Mouse (Mus musculus) lung, postnatal 4 days (tissue): ENCODE measurements around the gene Krt4.

ENCODE experiments used
- DNase-seq, 2 experiments: peaks; one replicate each; pipeline ENCODE4 v3.0.0; 2021

Gene Krt4

DNA sequence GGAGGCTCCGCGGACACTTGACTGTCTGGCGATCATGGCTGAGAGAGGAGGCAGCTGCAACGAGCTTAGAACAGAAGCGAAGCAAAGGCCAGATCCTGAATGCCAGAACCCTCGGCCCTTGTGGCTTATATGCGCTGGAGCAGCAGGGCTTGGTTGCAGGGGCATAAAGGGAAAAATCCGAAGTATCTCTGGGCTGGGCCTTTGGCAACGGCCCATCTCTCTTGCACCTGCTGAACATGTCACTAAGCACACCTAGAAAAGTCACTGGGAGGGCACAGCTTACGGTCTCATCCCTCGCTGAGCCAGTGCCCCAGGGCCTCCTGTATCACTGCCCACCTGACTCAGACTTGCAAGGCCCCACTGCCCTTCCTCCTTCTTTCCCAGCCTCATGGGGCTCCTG is at the start of gene Krt4:
TSS of gene Krt4 (minus strand) at position 101 of the 400 bp plus-strand sequence.
- DNase-seq = no peak

DNA sequence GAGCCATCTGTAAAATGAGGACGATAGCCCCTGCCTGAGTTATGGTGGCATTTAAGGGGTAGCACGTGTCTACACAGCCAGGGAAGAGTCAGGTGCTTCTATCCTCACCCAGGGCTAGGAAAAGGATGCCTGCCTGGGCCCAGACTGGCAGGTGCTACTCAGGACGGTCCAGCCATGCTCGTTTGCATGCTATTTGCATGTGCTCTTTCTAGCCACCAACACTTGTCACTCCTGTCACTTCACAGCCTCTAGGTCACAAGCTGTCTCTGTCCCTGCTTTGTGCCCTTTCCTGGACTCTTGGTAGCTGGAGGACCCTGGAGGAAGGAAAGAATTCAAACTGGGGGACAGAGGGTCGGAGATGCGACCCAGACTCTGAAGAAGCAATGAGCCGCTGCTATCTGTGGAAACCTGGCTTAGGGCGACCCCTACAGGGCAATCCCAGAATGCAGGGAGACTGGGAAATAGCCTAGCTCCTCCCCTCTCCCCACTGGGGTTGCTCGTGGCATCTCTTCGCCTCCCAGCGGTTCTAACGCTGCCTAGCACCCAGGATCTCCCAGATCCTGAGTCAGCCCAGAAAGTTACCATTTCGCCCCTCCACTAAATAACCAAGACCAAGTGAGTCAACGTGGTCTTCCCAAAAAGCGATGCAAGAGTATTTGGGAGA is 49.0 kb upstream of the Krt4 start:
- peak; percentile 90 to 96 for DNase-seq

DNA sequence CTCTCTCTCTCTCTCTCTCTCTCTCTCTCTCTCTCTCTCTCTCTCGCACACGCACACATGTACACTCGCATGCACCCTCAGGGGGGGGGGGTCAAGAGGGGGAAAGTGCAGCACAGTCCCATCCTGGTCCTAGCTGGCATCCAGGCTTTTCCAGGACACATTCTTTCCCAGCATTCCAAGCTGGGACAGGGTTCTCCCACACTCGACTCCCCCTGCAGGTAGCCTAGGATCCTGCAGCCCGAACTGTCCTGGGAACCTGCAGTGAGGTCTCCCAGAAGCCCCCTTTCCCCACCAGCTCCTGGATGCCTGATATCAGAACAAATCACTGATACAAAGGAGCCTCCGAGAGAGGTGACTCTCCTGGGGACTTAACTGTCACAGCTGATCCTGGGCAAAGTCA is 46.0 kb upstream of the Krt4 start:
- DNase-seq = peak; percentile 48 to 72

DNA sequence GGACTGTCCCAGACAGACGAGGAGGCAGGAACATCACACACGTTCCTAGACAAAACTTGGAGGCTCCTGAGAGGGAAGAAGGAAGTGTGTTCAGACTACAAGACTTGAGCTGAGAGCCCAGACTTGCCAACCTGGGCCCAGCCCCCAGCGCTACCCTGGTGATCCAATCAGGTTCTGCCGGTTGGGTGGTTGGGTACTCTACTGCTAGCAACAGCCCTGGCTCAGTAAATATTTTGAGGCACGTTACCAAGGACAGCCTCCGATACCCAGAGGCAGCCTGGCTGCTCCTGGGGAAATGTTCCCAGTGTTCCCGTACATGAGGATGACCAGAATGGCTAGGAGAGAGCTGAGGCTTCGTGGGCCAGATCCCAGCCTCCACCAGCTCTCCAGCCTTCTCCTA is 42.3 kb upstream of the Krt4 start:
- peak; percentile 70 to 82 for DNase-seq

DNA sequence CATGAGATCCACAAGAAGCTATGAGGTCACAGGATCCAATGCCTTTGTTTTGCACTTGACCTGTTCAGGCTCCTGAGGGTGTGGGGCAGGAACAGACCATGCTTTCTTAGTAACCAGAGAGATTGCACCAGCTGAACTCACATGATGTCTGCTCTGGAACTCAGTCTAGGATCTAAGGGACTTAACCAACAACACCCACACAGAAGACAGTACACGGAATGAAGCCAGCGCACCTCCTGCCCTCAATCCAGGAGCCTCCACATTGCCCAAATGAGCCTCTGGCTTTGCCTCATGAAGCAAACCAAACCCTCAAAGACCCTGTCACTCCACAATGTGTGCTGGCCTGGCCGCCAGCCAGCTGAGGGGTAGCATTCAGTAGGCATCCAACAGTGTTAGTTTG is 34.4 kb upstream of the Krt4 start:
- DNase-seq = no peak

DNA sequence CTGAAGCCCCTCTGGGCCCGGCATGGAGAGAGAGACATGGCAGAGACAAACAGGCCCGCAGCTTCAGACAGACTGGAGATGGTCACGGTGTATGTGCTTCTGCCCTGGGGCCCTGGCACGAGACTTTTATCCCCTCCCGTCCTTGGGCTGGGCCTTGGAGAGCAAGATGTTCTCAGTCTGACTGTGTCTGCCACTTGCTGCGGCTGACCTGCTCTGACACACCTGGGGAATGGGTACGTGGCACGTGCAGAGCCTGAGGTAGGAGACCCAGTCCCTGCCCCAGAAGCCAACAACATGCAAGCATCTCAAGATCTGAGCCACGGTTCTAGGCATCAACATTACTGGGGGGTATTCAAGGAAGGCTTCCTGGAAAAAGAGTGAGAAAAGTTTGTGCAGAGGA is 29.7 kb upstream of the Krt4 start, which contains the start of gene Krt78:
TSS of gene Krt78 (minus strand) at position 101 of the 400 bp plus-strand sequence.
- DNase-seq = no peak

DNA sequence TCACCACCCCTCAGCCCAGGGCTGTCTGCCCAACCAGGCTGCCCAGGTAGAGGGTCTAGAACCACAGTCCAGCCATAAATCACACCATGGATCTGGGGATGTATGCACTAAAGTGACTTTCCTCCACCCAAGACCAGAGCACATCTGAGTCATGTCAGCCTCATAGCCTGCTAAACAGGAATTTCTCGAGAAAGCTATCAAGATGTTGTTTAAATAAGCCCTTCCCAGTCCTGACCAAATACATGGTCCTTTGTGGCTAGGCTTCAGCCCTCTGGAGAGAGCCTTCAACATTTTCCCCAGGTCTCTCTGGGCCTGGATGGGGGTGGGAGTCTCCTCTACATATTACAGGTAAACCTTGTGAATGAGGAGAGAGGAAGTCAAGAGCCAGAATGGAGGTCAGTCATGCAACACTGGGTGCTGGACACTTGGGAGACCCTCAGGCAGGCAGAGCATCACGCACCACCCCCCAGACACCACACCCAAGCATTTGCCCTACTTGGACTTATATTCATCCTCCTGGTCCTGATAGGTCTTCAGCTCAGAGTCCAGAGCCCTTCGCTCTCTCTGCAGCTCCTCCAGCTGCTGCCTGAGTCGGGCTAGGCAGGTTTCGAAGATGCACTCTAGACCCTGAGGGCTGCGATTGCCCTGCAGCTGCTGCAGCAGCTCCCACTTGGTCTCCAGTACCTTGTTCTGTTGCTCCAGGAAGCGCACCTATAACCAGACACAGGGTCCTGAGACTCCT is 28.4 kb upstream of the Krt4 start:
- DNase-seq = no peak

DNA sequence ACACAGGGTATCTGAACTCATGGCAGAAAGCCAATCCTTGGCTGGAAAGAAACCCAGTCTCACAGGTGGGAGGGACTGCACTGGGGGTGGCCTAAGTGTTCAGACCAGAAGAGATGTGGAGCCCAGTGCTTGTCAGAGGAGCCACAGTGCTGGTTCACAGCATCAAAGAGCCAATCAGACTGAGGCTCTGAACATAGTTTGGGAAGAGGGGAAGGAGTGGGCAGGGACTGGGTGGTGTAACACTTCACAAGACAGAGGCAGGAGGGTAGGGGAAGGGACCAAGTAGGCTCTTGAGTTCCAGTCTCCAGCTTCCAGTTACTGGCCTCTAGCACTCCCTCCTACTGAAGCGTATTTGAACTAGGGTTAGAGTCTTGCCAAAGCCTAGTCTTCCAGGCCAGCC is 20.9 kb upstream of the Krt4 start:
- no peak for DNase-seq

DNA sequence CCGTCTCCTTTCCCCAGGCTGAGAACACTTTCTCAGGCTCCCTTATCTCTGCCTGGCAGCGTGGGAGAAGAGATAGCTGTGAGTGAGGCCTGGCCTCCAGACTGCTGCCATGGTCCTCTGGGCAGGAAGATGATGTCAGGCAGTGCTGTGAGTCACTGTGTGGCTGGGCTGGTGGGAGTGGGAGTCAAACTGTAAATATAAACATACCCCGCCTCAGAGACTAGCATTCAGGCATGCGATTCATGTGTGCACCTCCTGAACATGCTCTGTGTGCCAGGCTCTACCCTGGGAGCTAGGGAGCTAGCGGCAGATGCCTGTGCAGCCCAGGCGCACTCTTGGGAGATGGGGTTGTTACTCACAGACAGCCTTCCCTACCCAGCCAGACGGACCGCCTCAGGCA is 17.4 kb upstream of the Krt4 start:
- no peak for DNase-seq

DNA sequence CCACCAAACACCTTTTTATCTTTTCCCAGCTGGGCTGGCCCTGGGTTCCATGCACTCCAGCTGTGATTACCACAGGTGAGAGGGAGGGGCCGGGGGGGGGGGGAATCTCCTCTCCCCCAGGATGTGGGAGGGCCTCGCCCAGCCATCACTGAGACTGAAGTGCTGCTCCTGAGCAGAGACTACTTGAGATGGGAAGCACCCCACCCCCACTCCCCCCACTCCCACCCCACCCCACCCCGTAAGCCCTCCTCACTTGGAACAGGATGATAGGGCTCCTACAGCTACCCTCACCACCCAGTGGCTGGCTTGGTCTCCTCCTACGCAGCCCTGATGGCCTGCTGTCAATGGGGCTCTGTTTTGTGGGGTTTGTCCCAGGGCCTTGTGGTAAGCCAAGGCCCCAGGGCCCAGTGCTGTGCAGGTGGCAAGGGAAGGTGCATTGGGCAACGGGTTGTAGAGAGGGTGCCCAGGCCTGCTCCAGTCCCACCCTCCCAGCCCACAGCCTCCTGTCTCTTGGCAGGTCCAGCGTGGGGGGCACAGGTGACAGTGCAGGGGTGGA is 15.8 kb upstream of the Krt4 start, which contains the start of gene Krt79:
TSS of gene Krt79 (minus strand) at position 51 of the 556 bp plus-strand sequence.
- DNase-seq = no peak

DNA sequence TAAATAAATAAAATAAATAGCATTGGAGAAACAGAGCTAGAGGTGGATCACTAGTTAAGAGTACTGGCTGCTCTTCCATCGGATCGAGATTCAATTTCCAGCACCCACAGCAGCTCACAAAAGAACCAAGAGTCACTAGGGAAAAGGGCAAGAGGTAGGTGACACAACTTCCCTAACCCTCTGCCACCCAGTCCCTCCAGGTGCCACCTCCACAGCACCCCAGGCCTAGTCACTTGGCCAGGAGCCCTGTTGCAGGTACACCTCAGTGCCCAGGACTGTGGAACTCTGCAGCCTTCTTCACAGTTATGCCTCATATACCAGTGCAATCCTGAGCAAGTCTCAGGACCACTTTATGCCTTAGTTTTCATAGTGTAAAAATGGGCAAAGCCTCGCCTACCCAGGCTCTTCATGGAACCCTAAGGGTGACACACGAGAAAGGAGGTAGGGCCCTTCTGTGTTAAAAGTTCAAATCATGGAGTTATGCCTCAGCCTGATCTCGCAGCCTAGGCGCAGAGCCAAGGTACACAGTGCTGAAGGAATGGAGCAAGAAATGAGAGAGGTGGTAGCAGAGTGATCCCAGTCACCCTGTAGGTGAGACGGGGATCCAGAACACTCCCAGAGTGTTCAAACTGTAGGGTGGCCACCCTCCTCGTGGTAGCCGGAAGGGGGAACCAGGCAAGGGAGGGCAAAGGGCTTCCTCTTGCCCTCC is 14.2 kb upstream of the Krt4 start:
- no peak for DNase-seq

DNA sequence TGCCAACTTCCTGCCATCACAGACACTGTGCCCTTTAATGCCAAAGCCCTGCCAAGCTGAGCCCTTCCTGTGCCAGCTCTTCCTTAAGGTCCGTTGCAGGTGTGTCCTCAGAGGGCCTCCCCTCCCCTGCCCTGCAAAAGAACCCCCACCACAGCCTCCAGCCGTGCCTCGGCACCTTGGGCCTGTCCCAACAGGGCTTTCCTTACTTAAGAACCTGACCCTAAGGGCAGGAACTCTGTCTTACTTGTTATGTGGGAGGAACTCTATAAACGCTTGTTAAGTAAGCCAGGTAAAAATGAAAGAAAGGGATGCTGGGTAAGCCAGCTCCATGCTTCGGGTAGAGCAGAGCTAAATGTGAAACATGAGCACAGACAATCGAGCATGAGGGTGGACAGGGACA is 8.5 kb upstream of the Krt4 start:
- DNase-seq = no peak

DNA sequence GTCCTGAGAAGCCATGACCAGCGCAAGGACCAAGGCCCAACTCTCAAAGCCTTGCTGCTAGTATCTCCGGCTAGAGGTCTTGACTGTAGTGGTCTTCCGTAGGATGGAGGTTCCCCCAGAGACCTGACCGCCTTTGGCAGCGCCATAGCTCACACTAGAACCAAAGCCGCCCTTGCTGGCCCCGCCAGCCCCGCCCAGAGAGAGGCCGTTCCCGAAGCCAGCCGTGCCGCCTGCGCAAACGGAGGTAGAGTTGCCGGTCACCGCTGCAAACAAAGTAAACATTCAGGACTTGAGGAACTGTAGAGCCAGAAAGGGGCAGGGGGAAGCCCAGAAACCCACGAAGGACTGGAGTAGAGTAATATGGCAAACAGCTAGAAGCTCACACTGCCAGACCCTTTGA is 5.1 kb upstream of the Krt4 start:
- peak; percentile 41 to 50 for DNase-seq

DNA sequence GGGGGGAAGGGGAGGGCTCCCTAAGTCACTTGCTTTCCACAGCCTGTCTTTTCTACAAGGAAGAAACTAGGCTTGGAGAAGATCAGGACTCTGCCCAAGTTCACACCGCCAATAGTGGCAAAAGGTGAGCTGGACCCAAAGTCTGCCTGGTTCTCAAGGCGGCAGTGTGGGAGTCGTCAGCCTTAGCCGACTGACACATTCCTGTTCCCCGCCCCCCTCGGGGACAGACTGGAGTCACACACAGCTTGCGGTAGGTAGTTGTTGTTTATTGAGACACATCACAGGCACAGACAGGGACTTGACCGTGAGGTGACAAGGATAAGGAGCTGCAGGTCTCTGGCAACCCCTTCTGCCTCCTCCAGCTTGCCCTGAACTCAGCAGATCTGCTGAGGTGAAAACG is 4.6 kb upstream of the Krt4 start:
- DNase-seq = no peak

DNA sequence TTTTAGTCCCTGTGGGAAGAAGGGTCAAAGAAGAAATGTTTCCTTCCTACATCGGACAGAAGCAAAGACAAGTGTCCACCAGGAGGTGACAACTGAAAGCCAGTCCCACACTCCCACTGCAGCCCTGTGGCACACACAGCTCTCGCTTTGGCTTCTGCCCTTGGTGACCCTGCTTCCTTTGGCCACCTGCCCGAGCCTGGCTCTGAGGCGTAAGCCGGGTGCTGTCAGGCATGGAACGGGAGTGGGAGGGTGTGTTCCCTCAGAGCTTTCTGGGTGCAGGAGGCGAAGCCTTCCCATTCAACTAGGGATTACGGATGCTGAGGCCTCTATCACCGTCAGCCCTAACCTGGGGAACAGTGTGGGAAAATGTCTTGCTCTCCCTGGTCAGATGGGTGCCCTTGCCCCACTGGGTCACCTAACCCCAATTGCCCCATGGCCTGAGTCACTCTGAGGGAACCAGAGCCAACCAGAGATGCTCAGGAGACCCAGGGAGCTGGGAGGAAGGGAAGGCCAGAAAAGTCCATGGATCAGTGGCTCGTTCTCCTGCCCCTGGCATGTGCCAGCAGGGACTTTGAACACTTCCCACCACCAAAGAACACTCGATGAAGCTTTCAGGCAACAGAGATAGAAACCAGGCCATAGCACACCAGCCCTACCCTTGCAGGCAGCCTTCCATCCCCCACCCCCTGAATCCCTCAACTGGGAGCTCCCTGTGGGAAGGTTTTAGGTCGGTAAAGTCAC is 3.0 kb upstream of the Krt4 start:
- DNase-seq = peak in 1 of 2 experiments; percentile 40

DNA sequence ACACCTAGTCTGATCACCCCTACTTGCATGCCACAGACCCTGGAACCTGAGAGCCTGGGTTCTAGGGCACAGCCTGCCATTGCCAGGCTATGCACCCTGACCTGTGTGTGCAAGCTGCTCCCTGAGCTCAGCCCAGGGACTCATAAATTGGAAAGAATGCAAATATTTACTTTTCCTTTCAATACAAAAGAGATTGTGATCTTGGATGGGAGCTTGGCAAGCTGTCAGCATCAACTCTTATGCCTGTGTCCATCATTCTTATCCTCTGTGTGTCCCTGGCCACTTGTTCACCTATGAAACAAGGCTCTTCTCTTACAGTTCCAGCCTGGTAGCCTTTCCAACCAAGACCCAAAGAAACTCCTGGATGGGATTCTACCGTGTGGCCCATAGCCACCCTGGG is 506 bp upstream of the Krt4 start:
- no peak for DNase-seq

DNA sequence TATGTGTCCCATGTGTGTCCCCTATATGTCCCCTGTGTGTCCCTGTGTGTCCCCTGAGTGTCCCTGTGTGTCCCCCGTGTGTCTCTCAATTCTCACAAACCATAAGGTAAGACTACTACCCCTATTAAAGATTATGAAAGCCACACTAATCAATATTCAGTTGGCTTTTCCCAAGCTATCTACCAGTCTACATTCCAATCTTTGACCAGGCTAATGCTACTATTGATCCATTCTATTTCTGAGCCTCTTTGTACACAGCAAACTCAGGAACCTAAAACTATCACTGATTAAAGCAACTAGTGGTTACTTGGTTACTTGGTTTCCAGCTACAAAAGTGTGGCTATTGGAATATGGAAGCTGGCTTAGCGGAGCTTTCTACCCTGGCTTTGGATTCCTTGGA is 2.2 kb downstream of the Krt4 start:
- DNase-seq = no peak

DNA sequence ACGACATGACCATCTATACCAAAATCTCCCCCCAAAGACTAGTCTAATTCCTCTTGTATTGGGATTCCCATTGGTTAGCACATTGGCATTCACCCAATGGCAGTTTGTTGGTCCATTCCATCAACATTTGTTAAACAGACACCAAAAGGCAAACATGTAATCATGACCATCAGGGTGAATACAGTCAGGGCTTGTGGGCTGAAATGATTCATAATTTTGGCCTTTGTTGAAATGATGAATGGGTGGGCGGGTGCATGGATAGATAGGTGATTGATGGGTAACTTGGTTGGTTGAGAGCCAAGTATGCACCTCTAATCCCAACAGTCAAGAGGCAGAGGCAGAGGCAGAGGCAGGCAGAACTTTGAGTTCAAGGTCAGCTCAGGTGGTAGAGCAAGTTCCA is 8.5 kb downstream of the Krt4 start:
- DNase-seq = no peak

DNA sequence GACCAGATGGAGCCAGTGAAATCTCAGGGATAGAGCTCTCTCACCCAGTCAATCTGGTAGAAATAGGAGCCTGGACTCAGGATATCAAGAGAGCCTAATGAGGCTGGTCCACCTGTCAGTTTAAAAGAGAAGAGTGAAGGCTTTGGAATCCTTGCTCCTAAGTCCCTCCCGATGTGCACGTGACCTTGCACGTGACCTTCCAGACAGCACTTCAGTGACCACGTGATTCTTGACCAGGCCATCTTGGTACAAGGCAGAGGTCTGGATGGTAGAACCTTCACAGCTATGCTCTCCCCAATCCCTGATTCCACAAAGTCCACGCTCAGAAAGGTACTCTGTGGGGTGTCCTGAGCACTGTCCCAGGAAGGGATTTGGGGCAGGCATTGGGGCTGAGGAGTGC is 19.7 kb downstream of the Krt4 start:
- DNase-seq = no peak

DNA sequence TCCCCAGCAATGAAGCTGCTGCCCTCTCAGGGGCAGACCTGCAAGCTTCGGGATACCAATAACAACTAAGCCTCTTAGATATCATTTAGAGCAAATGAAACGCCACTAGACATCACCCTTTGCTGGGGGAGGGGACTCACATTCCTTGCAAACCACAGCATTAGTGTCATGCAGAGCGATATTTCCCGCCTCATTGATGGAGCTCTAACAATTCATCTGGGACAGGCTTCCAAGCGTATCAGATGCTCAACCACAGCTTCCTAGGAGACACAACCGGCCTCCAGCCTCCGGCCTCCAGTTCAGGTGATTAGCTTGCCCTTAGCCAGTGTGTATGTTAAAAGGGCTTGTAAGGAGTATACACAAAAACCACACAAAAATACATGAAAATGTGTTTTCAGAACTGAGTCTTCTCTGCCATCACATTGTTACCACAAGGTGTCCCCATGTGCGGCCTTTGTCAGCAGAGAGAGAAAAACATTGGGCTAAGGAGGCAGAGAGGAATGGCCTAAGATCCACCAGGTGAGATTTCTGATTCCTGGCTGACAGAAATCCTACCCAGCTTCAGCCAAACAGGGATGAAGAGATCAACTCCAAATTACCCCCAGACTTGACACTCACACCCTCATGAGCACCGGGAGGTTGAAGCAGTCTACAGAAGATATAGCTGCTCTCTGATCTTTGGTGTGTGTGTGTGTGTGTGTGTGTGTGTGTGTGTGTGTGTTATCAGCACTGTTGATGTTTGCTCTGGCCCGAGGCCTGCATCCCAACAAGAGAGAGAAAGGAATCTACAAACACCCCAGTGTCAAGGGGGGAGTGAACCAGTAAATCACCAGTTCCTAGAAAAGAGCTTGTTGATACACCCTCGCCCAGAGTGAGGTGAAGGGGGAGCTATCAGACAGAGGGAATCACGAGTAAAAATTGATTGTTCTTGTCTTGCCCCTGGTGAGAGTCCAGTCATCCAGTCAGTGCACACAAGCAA is 22.1 kb downstream of the Krt4 start:
- DNase-seq = no peak

DNA sequence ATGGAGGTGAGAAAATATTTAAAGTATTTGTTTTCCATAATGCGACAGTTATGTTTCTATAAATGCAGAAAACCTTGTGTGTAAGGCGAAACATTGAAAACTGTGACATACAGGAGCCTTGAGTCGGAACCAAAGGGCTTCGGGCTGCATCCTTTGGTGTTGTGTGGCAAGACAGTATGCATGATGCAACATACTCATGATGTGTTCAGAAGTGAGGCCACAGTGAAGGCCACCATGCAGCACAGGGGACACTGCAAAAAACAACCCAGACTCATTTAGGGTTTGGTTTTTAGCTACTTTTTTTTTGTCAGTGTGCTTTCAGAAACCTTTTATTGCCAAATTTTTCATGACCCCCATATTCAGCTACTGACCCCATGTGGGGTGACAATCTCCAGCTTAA is 29.3 kb downstream of the Krt4 start:
- no peak for DNase-seq

DNA sequence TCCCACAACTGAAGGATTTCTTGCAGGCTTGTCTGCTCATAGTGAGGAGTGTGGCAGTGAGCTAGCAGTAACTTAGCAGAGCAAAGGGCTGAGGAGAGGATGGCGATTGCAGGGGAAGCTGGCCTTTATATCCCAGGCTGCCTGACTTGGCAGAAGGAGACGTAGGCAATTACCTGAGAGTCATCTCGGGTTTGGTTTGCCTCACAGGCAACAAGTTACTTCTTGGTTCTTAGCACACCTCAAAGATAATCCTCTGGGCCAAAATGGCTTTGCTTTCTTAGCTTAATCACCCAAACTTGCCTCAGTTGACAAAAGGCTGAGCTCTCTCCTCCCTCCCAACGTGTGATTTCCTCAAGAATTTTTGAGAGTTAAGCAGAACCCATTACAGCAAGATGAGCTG is 31.7 kb downstream of the Krt4 start, which contains the start of gene Krt76:
TSS of gene Krt76 (minus strand) at position 101 of the 400 bp plus-strand sequence.
- no peak for DNase-seq
